Mouse (Mus musculus) heart, postnatal 0 days (tissue): ENCODE data around the gene Dnm2. TPM values are rescaled to one million over a fixed set of nuclear protein-coding genes. Genes with fewer than 3 reads are reported as not detected.
"Not testable (repeated sequence)": the region's sequence is repeated elsewhere in the genome, so short reads cannot be mapped to it uniquely, and the experiment has no call there.

Source experiments
- ATAC-seq: fragments of 200-750 bp; cut with Nextera tagmentation; 2 replicates; pipeline ENCODE4 v1.8.0; 2017; ENCODE audit warnings: low read depth, moderate number of reproducible peaks, moderate library complexity; ENCODE audit not compliant: insufficient read depth
- DNase-seq: peaks from one replicate; pipeline ENCODE4 v3.0.0-alpha.2; 2016; ENCODE audit warnings: low spot score
- H3K27ac ChIP-seq: fragments of 300-500 bp; sonication (generic); 2 replicates; pipeline ENCODE4 v1.5.1; 2014; ENCODE audit warnings: low read depth, mild to moderate bottlenecking
- H3K27me3 ChIP-seq: fragments of 300-500 bp; sonication (generic); 2 replicates; pipeline ENCODE4 v1.6.1; 2014; ENCODE audit warnings: low read length, mixed read lengths; ENCODE audit not compliant: control insufficient read depth, insufficient read depth
- H3K36me3 ChIP-seq: fragments of 300-500 bp; sonication (generic); replicated peaks from 2 replicates; pipeline ENCODE4 v1.6.1; 2014; ENCODE audit warnings: low read length, mixed read lengths; ENCODE audit not compliant: control insufficient read depth, insufficient read depth
- H3K4me1 ChIP-seq: fragments of 300-500 bp; sonication (generic); 2 replicates; pipeline ENCODE4 v1.6.1; 2014; ENCODE audit warnings: antibody characterized with exemption; ENCODE audit not compliant: control insufficient read depth, insufficient read depth
- H3K4me2 ChIP-seq: fragments of 300-500 bp; sonication (generic); 2 replicates; pipeline ENCODE4 v1.6.1; 2014; ENCODE audit warnings: low read depth, mild to moderate bottlenecking, low read length, moderate library complexity
- H3K4me3 ChIP-seq: fragments of 300-500 bp; sonication (generic); 2 replicates; pipeline ENCODE4 v1.5.1; 2014; ENCODE audit warnings: low read depth, low read length
- H3K9ac ChIP-seq: fragments of 300-500 bp; sonication (generic); replicated peaks from 2 replicates; pipeline ENCODE4 v1.6.1; 2014; ENCODE audit warnings: low read depth, low read length, mixed read lengths
- H3K9me3 ChIP-seq: fragments of 300-500 bp; sonication (generic); replicated peaks from 2 replicates; pipeline ENCODE4 v1.6.1; 2016; ENCODE audit warnings: low read length; ENCODE audit not compliant: control insufficient read depth
- CTCF ChIP-seq: IDR thresholded peaks from 2 replicates; pipeline ENCODE4 v1.5.1; 2016; ENCODE audit warnings: antibody characterized with exemption, control low read depth, low read depth
- EP300 ChIP-seq: IDR thresholded peaks from 2 replicates; pipeline ENCODE4 v1.6.1; 2016; ENCODE audit warnings: antibody characterized with exemption, low read depth
- WGBS: fragments of 180-500 bp; shearing (Covaris S2); extraction: QIAGEN DNeasy Blood & Tissue Kit; methylation state at CpG from one replicate; pipeline ENCODE4 v1.1.7; 2014; 5-methylcytosine and 5-hydroxymethylcytosine counted together
- polyA plus RNA-seq: library from polyadenylated mRNA; unstranded; fragments of >200 nt; fragmentation: Nextera tagmentation; extraction: Ambion mirVana; gene quantifications from 2 replicates; pipeline ENCODE4 v1.2.1, GENCODE M21; 2015
- total RNA-seq: library from RNA; depleted of rRNA; stranded (reverse); fragments of >200 nt; gene quantifications from 2 replicates; pipeline ENCODE4 v1.2.3, GENCODE M21; 2014; ENCODE audit warnings: low replicate concordance

Dnm2 gene
- total and polyA plus RNA-seq, 2 experiments from 2014 or later = 61.1 to 95.8 TPM

- 64% methylated on average over 4 of the region's 4 CpGs for WGBS
Observed at GRCm38 (mm10) chr9:21484065-21484464, 59.4 kb downstream of the Dnm2 start.

DNA sequence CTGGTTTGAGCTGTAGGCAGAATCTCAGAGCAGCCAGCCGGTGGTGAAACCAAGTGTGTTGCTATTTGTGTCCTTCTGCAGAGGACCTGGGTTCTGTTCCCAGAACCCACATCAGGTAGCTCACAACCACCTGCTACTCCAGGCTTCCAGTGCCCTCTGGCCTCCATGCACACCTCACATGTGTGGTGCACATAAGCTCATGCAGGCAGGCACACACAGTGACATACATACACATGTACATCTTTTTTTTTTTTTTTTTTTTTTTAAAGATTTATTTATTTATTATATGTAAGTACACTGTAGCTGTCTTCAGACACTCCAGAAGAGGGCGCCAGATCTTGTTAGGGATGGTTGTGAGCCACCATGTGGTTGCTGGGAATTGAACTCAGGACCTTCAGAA is 63.5 kb downstream of the Dnm2 start:
- not testable (repeated sequence) for ATAC-seq, H3K9me3 ChIP-seq, H3K4me1 ChIP-seq, H3K27me3 ChIP-seq, H3K4me3 ChIP-seq, H3K4me2 ChIP-seq, DNase-seq, H3K27ac ChIP-seq, H3K9ac ChIP-seq
- WGBS = 95% methylated on average over 1 of the region's 2 CpGs
- peaks cover 86% of the 10 kb centered on the region for H3K36me3 ChIP-seq

More at GRCm38 (mm10) chr9:21484065-21484464, 59.4 kb downstream of the Dnm2 start:
- no peaks in the 10 kb centered on the region for H3K27me3 ChIP-seq
- H3K9me3 ChIP-seq = no peaks in the 10 kb centered on the region
- H3K4me2 ChIP-seq = no peak overlapping the region
- H3K4me3 ChIP-seq = no peak overlapping the region
- H3K27ac ChIP-seq = no peak overlapping the region
- no peaks in the 10 kb centered on the region for H3K4me1 ChIP-seq
- peaks cover 88% of the 10 kb centered on the region for H3K36me3 ChIP-seq
- TF ChIP-seq CTCF = no peak
- TF ChIP-seq EP300 = no peak
- no peak for ATAC-seq
- no peak overlapping the region for H3K9ac ChIP-seq
- no peak for DNase-seq

- ATAC-seq (no peak), DNase-seq (no peak)
- TF ChIP-seq CTCF (no peak), EP300 (no peak)
- 90% methylated on average over 9 of the region's 9 CpGs for WGBS
- Histone ChIP-seq H3K36me3 (peaks cover 86% of the 10 kb centered on the region), H3K27ac (no peak overlapping the region), H3K4me1 (no peaks in the 10 kb centered on the region), H3K9me3 (no peaks in the 10 kb centered on the region), H3K9ac (no peak overlapping the region), H3K4me3 (no peak overlapping the region), H3K27me3 (no peaks in the 10 kb centered on the region), H3K4me2 (no peak overlapping the region)
Observed at GRCm38 (mm10) chr9:21490696-21491095, 66.0 kb downstream of the Dnm2 start.

DNA sequence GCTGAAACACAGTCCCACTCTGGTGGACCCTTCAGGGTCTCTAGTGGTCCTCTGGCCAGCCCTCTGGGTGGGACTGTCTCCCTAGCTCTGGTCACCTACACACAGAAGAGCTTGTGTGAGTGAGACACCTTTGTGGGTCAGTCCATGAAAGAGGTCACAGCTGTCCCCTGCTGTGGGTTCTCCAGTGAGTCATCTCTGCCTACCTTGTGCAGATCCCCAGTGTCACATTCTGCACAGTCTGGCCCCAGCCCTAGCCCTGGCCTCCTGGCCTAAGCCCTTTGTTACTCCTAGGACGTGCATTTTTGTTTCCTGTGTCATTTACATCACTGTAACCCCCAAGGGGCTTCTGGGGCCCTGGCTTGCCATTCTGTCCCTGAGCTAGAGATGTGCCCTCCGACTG is 69.2 kb downstream of the Dnm2 start:
- H3K36me3 ChIP-seq = peaks cover 78% of the 10 kb centered on the region
- no peak for ATAC-seq
- H3K9me3 ChIP-seq = no peaks in the 10 kb centered on the region
- no peaks in the 10 kb centered on the region for H3K27me3 ChIP-seq
- no peak for TF ChIP-seq EP300
- TF ChIP-seq CTCF = no peak
- WGBS = 72% methylated on average over 2 of the region's 2 CpGs
- no peak overlapping the region for H3K9ac ChIP-seq
- no peak for DNase-seq
- no peak overlapping the region for H3K27ac ChIP-seq
- H3K4me1 ChIP-seq = no peaks in the 10 kb centered on the region
- no peak overlapping the region for H3K4me3 ChIP-seq
- H3K4me2 ChIP-seq = no peak overlapping the region

DNA sequence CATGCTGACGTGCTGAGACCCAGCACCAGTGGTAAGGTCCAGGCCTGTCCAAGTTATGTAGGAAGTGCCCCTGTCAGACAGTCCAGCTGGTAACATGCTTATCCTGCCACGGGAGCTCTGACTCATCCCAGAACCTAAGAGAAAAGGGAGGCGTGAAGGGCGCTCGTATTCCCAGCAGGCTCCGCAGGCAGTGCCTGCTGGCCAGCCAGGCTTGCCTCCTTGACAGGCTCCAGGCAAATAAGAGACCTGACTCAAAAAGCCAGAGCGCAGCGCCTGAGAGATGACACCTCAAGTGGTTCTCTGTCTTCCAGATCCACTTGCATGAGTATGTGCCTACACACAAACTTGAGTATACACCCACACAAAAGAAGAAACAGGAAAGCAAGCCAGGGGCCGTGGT is 70.0 kb downstream of the Dnm2 start:
- H3K4me1 ChIP-seq = no peaks in the 10 kb centered on the region
- H3K27me3 ChIP-seq = no peaks in the 10 kb centered on the region
- peaks cover 77% of the 10 kb centered on the region for H3K36me3 ChIP-seq
- H3K9me3 ChIP-seq = no peaks in the 10 kb centered on the region
- DNase-seq = no peak
- H3K9ac ChIP-seq = no peak overlapping the region
- WGBS = 58% methylated on average over 9 of the region's 9 CpGs
- TF ChIP-seq CTCF (no peak), EP300 (no peak)
- no peak overlapping the region for H3K4me3 ChIP-seq
- no peak overlapping the region for H3K4me2 ChIP-seq
- no peak for ATAC-seq
- no peak overlapping the region for H3K27ac ChIP-seq

- ATAC-seq (no peak; the same call in 1 of the 2 replicates), DNase-seq (no peak)
- WGBS = 81% methylated on average over 19 of the region's 19 CpGs
- no peaks in the 10 kb centered on the region for H3K4me1 ChIP-seq
- no peaks in the 10 kb centered on the region for H3K27me3 ChIP-seq
- no peak overlapping the region for H3K9ac ChIP-seq
- H3K9me3 ChIP-seq = no peaks in the 10 kb centered on the region
- 0 out of 2 replicates have a peak overlapping the region, but pooled peaks have one; percentile 17 for H3K27ac ChIP-seq
- H3K4me3 ChIP-seq = no peak overlapping the region
- TF ChIP-seq CTCF = no peak
- TF ChIP-seq EP300 = no peak
- peaks cover 66% of the 10 kb centered on the region for H3K36me3 ChIP-seq
- H3K4me2 ChIP-seq = no peak overlapping the region
Observed at GRCm38 (mm10) chr9:21496308-21497049, 71.8 kb downstream of the Dnm2 start.
